Mouse (Mus musculus) liver, adult 2 months (tissue): ENCODE data around the gene Egr4. TPM values are rescaled to one million over a fixed set of nuclear protein-coding genes. Genes with fewer than 3 reads are reported as not detected.

Experiments used
- DNase-seq: peaks from one replicate; pipeline ENCODE4 v3.0.0-alpha.2; 2011; ENCODE audit warnings: low read depth, low spot score; ENCODE audit errors: extremely low read depth
- H3K27ac ChIP-seq: fragments of 200-500 bp; replicated peaks from 2 replicates; pipeline ENCODE4 v1.5.1; 2012; ENCODE audit warnings: low read depth, mild to moderate bottlenecking, control low read depth, inconsistent platforms, low read length; ENCODE audit not compliant: insufficient read depth
- H3K27me3 ChIP-seq: fragments of 200-500 bp; 2 replicates; pipeline ENCODE4 v1.6.1; 2012; ENCODE audit warnings: mild to moderate bottlenecking, moderate library complexity, low read length, inconsistent platforms; ENCODE audit not compliant: control insufficient read depth, insufficient read depth
- H3K36me3 ChIP-seq: fragments of 200-500 bp; 2 replicates; pipeline ENCODE4 v1.6.1; 2012; ENCODE audit warnings: low read length, inconsistent platforms; ENCODE audit not compliant: control insufficient read depth, insufficient read depth
- H3K4me1 ChIP-seq: fragments of 200-500 bp; 2 replicates; pipeline ENCODE4 v1.6.1; 2011; ENCODE audit warnings: low read length; ENCODE audit not compliant: control insufficient read depth, insufficient read depth
- H3K4me3 ChIP-seq: fragments of 200-500 bp; 2 replicates; pipeline ENCODE4 v1.5.1; 2011; ENCODE audit warnings: low read depth, mild to moderate bottlenecking, control low read depth, low read length, moderate library complexity; ENCODE audit not compliant: insufficient read depth
- H3K79me2 ChIP-seq: fragments of 200-500 bp; 2 replicates; pipeline ENCODE4 v1.6.1; 2012; ENCODE audit warnings: inconsistent platforms, mild to moderate bottlenecking, low read length, moderate library complexity; ENCODE audit not compliant: control insufficient read depth, insufficient read depth
- H3K9ac ChIP-seq: fragments of 200-500 bp; 2 replicates; pipeline ENCODE4 v1.6.1; 2012; ENCODE audit warnings: low read depth, mild to moderate bottlenecking, control low read depth, inconsistent platforms, low read length
- CTCF ChIP-seq: fragments of 200-500 bp; IDR thresholded peaks from 2 replicates; pipeline ENCODE4 v1.5.1; 2011; ENCODE audit warnings: low read depth, low read length, control low read depth
- POLR2A ChIP-seq: fragments of 200-500 bp; IDR thresholded peaks from 2 replicates; pipeline ENCODE4 v1.6.1; 2011; ENCODE audit warnings: low read length, control low read depth; ENCODE audit not compliant: insufficient read depth; ENCODE audit errors: extremely low read depth
- WGBS: fragments of 180-500 bp; shearing (Covaris S2); methylation state at CpG from one replicate; pipeline ENCODE4 v1.1.7; 2018; 5-methylcytosine and 5-hydroxymethylcytosine counted together
- polyA plus RNA-seq: library from polyadenylated mRNA; depleted of rRNA; stranded (reverse); fragments of >200 nt; gene quantifications from 2 replicates; pipeline ENCODE4 v1.2.3, GENCODE M21; 2012
- total RNA-seq: library from RNA; depleted of rRNA; stranded (reverse); fragments of >200 nt; gene quantifications from 2 replicates; pipeline ENCODE4 v1.2.3, GENCODE M21; 2014

Egr4 gene
- total and polyA plus RNA-seq, 2 experiments: not detected

- TF ChIP-seq CTCF: no peak
- Histone ChIP-seq H3K27me3 (0 out of 2 replicates have a peak, but pooled peaks cover 2% of the 10 kb centered on the region), H3K36me3 (no peaks in the 10 kb centered on the region), H3K27ac (no peak overlapping the region), H3K9ac (no peak overlapping the region), H3K79me2 (no peaks in the 10 kb centered on the region), H3K4me3 (no peak overlapping the region), H3K4me1 (no peaks in the 10 kb centered on the region)
- DNase-seq: no peak
- WGBS: 85% methylated on average over 5 of the region's 5 CpGs
Observed at GRCm38 (mm10) chr6:85522026-85522425, 8.6 kb upstream of the Egr4 start.

GRCm38 (mm10) chr6:85518091-85518693 is 4.8 kb upstream of the Egr4 start:
- Histone ChIP-seq H3K27me3 (peaks cover 18% of the 10 kb centered on the region), H3K4me1 (no peaks in the 10 kb centered on the region), H3K36me3 (no peaks in the 10 kb centered on the region), H3K9ac (no peak overlapping the region), H3K79me2 (no peaks in the 10 kb centered on the region), H3K27ac (no peak overlapping the region), H3K4me3 (no peak overlapping the region)
- TF ChIP-seq POLR2A: no peak
- TF ChIP-seq CTCF: no peak
- 72% methylated on average over 5 of the region's 5 CpGs for WGBS
- no peak for DNase-seq

- H3K27me3 ChIP-seq: peaks cover 38% of the 10 kb centered on the region
Observed at GRCm38 (mm10) chr6:85515941-85516340, 2.6 kb upstream of the Egr4 start.

GRCm38 (mm10) chr6:85512577-85513530 is 535 bp downstream of the Egr4 start:
- H3K4me3 ChIP-seq: no peak overlapping the region
- TF ChIP-seq CTCF (no peak), POLR2A (no peak)
- H3K4me1 ChIP-seq: no peaks in the 10 kb centered on the region
- H3K36me3 ChIP-seq: no peaks in the 10 kb centered on the region
- peaks cover 36% of the 10 kb centered on the region for H3K27me3 ChIP-seq
- H3K79me2 ChIP-seq: no peaks in the 10 kb centered on the region
- 4% methylated on average over 85 of the region's 90 CpGs for WGBS
- no peak for DNase-seq
- H3K27ac ChIP-seq: no peak overlapping the region
- H3K9ac ChIP-seq: no peak overlapping the region

More at GRCm38 (mm10) chr6:85515941-85516340, 2.6 kb upstream of the Egr4 start:
- H3K27ac ChIP-seq: no peak overlapping the region
- H3K36me3 ChIP-seq: no peaks in the 10 kb centered on the region
- H3K4me1 ChIP-seq: no peaks in the 10 kb centered on the region
- no peaks in the 10 kb centered on the region for H3K79me2 ChIP-seq
- no peak overlapping the region for H3K4me3 ChIP-seq
- no peak for DNase-seq
- H3K9ac ChIP-seq: no peak overlapping the region
- no peak for TF ChIP-seq CTCF
- TF ChIP-seq POLR2A: no peak
- 87% methylated on average over 4 of the region's 4 CpGs for WGBS

GRCm38 (mm10) chr6:85512056-85512440 is 1.3 kb downstream of the Egr4 start:
- TF ChIP-seq POLR2A (no peak), CTCF (no peak)
- Histone ChIP-seq H3K36me3 (no peaks in the 10 kb centered on the region), H3K4me1 (no peaks in the 10 kb centered on the region), H3K27me3 (peaks cover 36% of the 10 kb centered on the region), H3K9ac (no peak overlapping the region), H3K4me3 (no peak overlapping the region), H3K79me2 (no peaks in the 10 kb centered on the region), H3K27ac (no peak overlapping the region)
- 2% methylated on average over 36 of the region's 36 CpGs for WGBS
- DNase-seq: no peak
